Mouse (Mus musculus): Measurements from ENCODE around the gene Tcf7l2.

Gene Tcf7l2

DNA sequence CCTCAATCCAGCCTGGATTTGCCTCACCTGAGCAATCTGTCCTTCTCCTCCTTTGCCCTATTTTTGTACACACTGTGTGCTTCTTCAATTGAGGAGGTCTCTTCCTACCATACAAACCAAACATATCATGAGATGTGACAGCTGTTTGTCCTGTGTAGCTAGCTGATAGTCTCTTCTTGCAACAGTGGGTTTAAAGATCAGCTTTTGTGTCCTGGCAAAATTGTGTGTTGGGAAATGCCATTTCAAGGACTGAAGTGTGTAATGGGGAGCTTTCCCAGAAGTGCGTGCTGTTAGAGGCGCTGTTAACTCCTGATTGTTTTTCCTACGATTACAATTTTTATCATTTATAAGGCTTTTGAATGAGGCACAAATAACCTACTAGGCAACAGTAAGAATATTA lies 174.6 kb downstream of the Tcf7l2 start:
- DNase-seq, result no peak

DNA sequence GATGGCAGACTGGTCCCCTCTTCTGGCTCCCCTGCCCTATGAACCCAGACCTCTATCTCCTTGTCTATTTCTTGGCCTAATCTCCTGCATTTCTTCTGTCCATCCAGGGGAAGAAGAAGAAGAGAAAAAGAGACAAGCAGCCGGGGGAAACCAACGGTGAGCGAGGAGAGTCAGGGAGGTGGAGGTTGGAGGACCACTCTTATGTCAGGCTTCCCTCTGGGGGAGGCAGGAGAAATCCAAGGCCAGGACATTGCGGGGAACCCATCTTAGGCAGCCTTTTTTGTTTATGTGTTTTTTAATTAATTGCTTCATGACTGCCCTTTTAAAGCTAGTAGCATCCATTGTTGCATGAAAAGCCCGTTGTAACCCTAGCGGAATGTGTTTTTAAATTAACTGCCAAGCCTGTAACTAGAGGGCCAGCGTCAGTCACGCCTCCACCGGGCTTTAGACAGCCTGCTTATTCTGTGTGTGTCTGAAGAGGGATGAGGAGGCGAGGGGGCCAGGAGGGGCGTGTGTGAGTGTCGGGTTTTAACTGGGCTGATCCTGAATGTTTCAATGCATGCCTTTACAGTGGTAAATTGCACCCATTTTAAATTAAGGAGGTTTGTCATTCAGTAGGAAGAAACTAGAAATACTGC lies 182.3 kb downstream of the Tcf7l2 start:
- DNase-seq, result no peak

DNA sequence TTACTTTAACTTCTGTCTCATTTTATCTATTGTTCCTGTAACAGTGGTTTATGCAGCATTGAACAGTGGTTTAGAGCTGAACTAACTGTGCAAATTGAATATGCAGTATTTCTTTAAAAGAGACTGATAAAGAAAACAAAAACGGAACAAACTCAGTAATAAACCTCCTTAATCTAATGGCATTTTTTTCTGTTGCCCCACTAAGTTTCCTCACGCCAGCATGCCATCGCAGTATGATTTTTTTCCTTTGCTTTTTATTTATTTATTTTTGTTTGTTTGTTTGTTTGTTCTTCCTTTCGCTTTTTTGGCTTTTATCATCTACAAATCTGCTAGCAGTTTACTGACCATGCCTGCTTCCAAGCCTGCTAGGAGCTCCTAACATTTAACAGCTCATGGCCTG lies 183.2 kb downstream of the Tcf7l2 start:
- DNase-seq, result no peak

DNA sequence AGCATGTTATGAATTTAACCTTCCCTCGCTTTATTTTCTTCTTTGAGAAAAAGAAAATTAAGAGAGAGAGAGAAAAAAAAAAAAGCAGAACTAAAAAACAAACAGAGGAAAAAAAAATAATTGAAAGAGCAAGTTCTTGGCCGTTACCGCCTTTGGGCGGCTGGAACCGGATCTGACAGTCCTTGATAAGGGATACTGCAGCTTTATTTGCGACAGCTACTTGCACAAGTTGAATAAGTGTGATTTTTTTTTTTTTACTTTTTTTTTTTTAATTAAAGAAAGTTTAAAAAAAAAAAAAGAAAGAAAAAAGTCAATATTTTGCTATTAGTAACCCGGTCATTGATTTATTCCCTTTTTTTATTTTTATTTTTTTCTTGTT lies 183.8 kb downstream of the Tcf7l2 start:
- DNase-seq, result no peak

DNA sequence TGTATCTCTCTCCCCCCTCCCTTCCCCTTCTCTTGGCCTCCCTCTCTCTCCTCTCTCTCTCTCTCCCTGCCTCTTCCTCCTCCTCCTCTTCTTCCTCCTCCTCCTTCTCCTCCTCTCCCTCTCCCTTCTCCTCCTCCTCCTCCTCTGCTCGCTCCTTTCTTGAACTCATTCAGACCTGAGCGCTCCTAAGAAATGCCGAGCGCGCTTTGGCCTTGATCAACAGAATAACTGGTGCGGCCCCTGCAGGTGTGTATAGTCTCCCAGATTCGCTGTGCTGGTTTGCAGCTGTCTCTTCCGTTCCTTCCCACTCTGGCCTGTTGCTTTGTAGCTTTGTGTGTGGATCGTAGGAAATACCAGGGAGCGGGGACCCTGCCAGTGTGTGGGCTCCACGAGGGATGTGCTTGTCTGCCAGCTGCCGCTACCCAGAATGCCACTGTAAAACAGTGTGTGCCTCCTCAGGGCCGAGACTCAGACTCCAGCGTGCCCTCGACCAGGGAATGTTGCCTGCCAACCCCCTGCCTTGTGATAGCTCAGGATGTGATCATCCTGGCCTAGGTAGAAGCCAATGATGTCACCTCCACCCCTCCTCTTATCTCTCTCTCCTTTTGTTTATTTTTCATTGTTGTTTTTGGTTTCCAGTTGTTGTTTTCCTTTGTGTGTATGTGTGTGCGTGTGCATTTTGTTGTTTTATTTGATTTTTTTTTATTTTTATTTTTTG lies 184.3 kb downstream of the Tcf7l2 start:
- DNase-seq, result no peak

DNA sequence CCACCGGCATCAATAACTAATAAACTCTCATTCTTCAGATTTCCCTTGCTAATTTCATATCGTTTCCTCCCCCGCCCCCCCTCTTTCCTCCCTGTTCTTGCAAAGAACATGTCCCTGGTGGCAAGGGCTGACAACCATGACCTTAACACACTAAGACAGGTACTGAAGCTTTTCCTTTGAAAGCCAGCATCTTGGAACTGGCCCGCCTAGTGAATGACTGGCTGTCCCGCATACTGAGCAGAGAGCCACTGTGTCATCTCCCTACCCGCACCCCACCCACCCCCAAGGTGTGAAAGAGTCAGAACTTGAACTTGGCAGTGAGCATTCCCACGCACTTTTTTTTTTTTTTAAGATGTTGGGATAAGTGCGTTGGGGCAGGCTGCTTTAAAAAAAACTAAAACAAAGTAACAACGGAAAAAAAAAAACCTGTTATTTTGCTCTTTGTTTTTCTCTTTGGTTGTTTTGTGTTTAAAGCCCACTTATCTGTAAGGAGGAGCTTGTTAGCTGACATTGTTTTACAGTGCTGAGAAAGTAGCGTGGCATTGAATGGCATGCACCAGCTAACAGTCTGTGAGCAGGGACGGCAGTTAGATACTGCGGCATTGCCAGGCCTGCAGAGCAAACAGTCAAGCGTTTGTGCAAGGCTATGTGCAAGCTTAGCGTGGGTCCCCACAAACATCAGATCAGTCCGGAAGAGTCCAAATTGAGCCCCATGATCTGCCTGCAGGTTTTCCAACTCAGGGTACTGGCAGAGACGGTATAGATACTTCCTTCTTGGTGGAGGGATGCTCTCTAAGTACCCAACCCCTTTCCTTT lies 185.4 kb downstream of the Tcf7l2 start:
- DNase-seq, result no peak

DNA sequence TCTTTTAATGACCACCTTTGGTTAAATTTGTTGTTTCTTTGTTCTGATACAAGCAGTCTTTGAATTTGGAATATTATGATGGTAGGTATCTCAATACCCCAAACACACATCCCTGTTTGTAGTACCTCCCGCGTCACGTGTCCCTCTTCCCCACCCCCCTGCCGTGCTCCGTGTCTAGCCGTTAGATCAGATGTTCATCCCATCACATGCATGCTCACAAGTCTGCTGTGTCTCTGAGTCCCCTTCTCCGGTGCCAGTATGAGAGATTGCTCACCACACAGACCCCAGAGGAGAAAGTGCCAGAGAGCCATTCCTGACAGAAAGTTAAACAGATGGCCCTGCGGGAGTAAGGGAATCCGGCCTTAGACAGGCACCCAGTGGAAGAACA lies 186.0 kb downstream of the Tcf7l2 start:
- DNase-seq, result no peak

DNA sequence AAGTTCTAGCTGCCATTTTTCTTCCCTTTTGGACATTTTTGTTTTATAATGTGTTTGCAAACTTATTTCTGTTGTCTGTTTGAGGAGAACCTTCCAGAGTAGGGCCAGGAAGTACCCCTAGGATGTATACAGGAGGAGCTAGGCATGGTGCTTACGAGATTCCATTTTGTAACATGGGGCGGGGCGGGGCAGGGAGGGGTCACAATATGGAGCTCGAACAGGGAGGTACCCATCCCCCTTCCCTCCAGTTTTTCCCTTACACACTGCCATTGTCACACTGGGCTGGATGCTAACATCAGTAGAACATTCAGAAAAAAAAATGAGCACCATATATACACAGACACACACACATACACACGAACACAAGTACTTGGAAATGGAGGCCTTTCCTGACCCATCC lies 187.1 kb downstream of the Tcf7l2 start:
- DNase-seq, result no peak

DNA sequence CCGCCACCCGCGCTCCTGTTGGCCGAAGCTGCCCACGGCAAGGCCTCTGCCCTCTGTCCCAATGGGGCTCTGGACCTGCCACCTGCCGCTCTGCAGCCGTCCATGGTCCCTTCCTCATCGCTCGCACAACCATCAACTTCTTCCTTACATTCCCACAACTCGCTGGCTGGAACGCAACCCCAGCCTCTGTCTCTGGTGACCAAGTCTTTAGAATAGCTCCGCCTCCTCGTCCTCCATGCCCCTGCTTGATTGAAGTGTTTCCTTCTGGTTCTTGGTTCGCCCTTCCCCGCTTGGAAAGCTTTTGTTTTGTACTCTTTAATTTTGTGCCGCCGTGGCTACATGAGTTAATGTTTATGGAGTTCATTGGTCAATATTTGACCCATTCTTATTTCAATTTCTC lies 190.0 kb downstream of the Tcf7l2 start:
- DNase-seq, result no peak

DNA sequence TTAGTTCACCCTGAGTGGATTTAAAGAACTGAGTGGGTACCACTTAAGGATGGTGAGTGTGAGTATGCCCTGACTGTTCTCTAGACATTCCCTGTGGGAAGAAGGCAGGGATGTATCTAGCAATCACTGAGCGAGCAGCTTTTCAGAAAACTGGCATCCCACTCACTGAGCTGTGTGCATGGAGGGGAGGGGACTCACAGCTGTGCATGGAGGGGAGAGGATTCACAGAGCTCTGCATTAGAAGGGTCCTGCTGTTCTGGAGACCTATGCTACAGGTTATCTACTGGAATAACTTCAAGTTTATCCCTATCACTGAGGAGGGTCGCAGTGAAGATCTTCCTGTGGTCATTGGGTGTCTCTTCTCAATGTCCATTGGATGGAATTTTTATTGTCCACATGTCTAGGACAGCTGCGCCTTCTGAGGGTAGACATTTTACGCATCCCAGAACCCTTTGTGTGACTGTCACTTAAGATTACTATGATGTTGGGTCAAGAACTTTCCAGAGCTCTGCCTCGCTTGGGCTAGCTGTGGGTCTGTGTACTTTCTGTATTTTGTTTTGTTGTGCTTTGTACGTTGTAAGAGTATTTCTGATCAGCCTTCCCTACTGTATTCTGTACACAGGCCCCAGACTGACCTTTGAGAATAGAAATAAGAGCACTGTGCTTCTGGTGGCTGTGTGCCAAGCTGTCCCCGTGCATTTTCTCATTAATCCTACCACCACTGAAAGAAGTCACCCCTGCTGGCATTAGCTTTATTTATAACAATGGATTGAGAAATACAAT lies 192.5 kb downstream of the Tcf7l2 start:
- DNase-seq, result no peak

DNA sequence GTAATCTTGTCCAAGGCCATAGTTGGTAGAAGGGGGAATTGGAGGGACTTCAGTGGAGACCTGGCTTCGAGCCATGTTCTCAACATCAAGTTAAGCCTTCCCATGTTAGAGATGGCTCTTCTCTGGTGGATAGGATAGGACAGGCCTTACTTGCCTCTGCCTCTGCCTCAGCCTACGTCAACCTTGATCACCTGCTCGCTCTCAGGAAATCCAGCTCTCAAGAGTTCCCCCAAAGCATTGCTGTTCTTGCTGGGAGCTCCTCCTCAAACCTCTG lies 193.0 kb downstream of the Tcf7l2 start:
- no peak for DNase-seq

DNA sequence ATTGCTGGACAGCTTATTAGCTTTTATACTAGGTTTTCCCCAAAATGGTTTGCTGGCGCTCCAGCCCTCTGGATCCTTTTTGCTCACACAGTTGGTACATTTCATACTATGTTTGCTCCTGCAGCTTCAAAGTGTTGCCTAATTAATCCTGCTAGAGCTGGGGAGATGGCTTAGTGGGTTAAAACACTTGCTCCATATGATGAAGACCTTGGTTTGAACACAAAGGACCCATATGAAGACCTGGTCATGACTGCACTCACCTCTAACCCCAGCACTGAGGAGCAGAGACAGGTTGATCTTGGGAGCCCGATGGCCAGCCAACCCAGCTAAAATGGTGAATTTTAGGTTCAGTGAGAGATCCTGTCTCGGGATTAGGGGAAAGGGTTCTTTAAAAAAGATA lies 195.4 kb downstream of the Tcf7l2 start:
- no peak for DNase-seq

DNA sequence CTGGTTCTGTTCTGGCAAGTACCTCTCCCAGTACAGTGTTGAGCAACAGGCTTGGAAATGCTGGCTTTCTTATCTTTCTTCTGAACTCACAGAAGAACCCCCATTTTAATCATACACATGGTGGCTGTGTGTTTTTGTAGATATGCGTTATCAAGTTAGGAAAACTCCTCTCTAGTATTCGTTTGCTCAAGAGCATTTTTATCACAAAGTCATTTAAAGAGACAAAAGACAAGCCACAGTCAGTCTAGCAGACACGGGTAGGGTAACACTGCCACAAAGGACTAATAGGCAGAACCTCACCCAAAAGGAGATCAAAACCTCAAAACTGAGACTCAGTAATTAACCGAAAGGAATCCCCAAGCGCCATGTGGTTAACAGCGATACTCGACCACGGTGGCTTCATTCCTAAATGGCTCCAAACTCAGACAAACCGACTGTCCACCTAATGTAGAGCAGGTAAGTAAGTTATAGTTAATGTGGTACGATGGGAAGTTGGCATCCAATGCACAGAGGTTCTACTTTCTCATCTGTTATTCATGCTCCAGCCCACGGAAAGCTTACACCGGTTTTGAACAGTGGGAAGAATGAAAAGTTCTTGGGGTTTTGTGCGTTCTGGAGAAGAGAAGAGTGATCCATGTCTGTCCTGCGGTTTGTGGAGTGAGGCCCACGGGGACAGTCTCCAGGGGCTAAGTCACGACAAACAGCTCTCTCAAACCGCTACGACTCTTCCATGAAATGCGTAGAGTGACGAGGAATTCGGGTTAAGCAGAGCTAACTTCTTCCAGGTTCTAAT lies 196.8 kb downstream of the Tcf7l2 start:
- no peak for DNase-seq

DNA sequence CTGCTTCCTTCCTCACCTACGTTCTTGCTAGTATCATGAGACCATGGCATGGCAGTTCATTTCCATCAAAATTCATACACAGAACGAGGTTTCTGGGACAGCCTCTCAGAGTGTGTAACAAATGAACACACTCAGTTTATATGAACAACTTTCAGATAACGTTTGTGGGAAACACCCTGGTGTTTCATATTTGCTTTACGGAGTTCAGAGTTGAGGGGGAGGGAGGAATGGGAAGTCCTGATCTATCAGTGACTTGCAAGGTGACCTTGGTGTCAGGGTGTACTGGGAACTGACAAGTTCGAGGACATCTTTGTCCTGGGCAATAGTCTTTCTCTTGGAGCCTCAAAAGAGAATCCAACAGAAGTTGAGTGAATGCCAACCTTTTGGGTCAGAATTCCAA lies 197.5 kb downstream of the Tcf7l2 start:
- no peak for DNase-seq

DNA sequence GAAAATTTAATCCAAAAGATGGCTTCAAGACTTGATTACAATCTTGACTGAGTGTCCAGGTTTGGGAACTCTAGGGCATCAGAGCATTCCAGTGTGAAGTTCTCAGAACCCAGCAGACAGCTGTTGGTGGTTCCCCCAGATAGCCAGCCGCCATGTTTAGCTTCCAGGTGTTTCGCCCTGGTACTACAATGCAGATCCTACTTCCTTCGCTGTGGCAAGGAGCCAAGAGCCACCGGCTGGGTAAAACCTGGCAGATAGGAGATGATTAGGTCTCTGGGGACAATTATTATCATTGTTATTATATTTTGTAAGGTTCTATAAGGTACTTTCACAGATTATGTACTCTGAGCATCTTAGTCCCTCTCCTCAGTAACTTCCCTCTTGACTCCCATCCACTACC lies 198.1 kb downstream of the Tcf7l2 start:
- no peak for DNase-seq

DNA sequence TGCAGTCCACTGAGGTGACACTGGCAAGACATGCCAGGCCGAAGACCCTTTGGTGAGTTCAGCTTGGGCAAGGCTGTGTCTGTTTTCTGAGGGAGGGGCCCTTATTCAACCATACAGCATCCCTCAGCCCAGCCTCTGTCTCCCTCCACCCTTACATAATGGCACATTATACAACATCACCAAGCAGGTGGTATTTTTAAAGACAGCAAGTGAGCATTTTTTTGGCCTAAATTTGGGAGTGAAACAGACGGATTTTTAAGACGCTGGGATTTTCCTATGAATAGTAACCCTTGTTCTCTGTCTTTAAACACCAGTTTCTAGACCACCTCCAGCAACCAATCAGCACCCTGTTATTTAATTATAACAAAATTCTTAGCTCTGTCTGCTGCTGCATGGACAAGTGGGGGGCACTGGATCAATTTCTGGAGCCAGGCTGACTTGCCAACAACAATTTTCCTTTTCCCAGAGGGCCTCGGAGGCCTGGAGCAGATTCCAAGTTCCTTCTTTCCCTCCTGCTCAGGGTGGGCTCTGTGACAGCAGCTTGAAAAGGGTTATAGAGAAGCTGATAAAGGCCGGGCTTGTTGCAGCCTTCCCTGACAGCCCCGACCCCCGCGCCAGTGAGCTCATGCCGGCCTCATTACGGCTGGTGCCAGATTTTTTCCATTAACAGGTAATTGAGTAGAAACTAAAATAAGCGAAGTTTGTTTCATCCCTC lies 199.1 kb downstream of the Tcf7l2 start:
- DNase-seq, result no peak

DNA sequence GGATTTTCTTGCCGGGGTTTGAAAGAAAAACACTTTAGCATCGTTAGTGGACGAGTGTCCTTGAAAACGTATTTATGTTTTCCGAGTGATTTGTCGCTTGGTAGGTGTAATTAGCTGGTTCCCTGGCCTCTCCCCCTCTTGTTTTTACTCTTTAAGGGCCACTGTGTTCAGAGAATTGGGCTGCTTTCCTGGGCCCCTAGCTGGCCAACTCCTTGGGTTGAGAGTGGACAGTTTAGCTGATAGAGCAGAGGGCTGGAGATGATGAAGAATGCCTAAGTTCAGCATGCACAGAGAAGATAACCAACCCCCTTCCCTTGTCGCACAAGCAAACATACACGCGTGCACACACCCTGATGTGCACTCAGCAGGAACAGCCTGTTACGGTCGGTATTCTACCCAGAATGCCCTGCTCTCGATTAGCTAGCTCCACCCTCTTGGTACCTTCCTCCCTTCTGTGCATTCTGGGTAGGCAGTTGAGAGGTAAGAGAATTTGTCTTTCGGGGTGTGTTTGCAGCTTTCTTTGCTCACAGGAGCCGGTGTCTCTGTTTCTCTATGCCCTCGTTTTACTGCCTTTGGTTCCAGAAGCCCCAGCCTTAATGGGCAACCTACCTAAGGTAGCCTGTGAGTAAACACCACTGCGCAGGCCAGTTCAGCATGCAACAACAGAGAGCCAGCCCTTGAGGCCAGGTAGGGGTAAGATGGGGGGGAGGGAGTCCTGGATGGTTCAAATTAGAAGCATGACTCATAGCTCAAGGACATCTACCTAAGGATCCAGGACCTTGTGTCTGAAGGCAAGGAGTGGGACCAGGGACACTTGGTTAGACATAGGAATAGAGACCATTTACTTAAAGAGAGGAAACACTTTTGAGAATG lies 199.9 kb downstream of the Tcf7l2 start:
- DNase-seq, result no peak

DNA sequence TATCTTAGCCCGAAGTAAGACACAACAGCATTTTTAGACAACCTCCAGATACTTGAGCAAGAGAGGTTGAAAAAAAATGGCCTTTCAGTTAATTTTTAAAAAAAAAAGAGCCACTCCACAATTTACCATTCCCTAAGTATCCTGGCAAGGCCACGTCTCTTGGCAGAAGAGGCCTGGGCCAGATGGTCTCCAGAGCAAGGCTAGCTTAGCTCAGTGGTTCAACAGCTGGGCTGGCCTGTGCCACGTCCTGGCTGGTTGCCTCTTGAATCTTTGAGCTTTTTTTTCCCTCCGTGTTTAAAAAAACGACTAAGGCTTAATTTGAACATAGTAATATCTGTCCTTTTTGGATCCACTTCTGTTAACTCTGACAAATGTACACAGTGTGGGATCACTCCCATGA lies 209.8 kb downstream of the Tcf7l2 start:
- no peak for DNase-seq

DNA sequence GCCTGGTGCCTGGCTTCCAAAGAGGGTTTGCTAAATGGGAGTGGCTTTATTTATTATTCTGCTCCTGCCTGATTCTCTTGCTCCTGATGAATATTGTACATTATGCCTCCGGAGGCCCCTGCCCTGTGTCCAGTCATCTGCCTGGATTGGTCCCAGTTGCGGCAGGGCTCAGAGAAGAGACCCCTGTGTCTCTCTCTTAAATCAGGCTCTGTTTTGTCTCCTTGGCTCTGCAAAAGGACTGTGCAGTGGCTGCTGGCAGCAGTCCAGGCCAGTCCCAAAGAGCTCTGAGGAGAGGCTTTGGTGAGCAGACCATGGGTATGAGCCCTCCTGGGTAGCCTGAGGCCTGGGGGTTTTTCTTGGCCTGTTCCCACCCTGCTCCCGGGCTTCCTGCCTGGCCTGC lies 211.6 kb downstream of the Tcf7l2 start:
- DNase-seq, result no peak

DNA sequence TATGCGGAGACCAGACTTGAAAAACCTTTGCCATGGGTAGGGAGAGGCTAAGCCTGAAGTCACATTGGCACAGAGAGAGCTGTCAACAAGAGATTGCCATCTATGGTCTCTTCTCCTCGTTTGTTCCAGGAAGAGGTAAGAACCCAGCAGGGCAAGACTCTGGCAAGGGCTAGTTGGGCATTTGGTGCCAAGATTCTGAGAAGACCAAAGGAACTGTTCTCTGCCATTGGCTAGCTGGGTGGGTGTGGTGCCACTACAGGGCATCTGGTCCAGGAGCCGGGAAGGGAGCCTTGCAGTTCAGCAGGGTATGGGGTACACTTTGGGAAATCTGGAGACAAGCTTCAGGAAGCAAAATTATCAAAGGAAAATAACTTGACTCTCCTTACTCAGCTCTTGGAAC lies 213.5 kb downstream of the Tcf7l2 start:
- no peak for DNase-seq

DNA sequence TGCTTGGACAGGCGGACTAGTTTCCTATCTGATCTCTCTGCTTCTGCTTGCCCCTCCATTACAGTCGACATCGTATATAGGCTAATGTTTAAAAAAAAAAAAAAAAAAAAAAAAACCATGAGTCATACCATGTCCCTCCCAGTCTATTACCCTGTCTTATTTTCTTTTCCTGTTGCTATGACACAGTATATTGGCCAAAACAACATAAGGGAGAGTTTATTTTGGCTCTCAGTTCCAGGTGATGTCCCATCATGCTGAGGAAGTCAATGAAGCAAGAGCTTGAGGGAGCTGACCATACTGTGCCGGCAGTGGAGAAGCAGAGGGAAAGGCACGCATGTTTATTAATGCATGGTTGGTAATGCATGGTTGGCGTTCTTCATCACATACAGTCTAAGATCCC lies 215.1 kb downstream of the Tcf7l2 start:
- no peak for DNase-seq
